In the genomic region with DNA sequence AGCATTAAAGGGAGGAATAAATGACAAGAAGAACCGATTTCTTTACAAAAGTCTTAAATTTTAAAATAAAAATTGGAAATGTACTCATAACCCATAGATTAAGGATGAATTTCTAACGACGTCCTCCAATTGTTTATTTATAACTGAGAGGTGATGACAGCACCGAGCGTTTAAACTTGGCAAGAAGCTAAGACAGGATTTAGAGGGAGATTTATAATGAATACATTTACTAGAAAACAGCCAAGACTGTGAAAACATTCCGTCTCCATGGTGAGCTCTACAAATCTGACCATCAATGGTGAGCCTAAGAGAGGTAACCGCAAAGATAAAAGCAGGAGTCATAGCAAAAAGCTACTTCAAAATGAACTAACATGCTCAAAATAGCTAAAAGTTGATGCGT, we compare ENCODE assay signal across 17 mouse cellular contexts.
"Had no signal": no experiment of that assay in that cellular context is flagged by ENCODE, and none has a peak within 500 bp of the region (broad histone marks: within the 10 kb centered on the region; RNA-seq: fewer than 3 reads in every experiment).

No protein-coding gene starts in this region.

- H3K27ac ChIP-seq: limb, embryonic 12.5 days; liver, embryonic 14.5 days; neural tube, embryonic 13.5 days had no signal

- H3K9me3 ChIP-seq: neural tube, embryonic 13.5 days had no signal

- H3K36me3 ChIP-seq: limb, embryonic 12.5 days; neural tube, embryonic 13.5 days had no signal

- DNase-seq: kidney, adult 11 months; kidney, adult 9 months; kidney, postnatal 36 days; layer of hippocampus, adult 9-11 months; layer of hippocampus, postnatal 36 days; lung, adult 2 months; lung, postnatal 4 days; retina, postnatal 1 day; right cerebral cortex, postnatal 4 days; spleen, adult 18-20 months; thymus, adult 18-20 months; thymus, postnatal 14 days had no signal

- ATAC-seq: midbrain, embryonic 16.5 days had no signal

- H3K4me3 ChIP-seq: limb, embryonic 12.5 days; neural tube, embryonic 13.5 days had no signal

- H3K4me2 ChIP-seq: limb, embryonic 12.5 days; midbrain, embryonic 11.5 days; neural tube, embryonic 13.5 days had no signal

- H3K9ac ChIP-seq: limb, embryonic 12.5 days; liver, embryonic 14.5 days; neural tube, embryonic 13.5 days had no signal
